Mouse (Mus musculus): Measurements from ENCODE around the gene Erfe. TPM values are rescaled to one million over a fixed set of nuclear protein-coding genes. Genes with fewer than 3 reads are reported as not detected.

The Erfe gene
- total and polyA plus RNA-seq, 3 experiments: 0.78 to 2.1 (median 0.93) TPM

DNA sequence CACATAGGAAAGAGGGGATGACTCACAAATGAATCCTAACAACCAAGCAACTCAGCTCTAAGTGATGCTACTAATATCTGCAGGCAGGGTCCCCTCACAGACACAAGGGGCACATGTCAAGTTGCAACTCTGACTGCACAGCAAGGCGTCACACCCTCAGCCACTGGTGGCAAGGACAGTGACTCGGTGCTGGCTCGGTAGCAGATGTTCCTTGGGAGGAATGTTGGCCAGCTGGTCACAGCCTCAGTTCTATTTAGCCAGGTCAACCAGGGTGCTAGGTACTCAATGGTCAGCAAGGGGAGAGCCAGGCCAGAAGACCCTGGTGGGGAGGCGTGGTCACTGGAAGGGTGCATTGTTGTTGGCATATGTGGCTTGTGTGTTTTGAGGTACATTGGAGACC is 41.6 kb downstream of the Erfe start:
- DNase-seq (ENCODE audit: low spot score) (no peak), ATAC-seq (ENCODE audit: extremely low read depth, insufficient number of reproducible peaks, low FRiP score, poor library complexity, severe bottlenecking) (no peak)
- Histone ChIP-seq H3K36me3 (replicated peaks) (peaks cover 25% of the 10 kb centered on the region), H3K27me3 (ENCODE audit: insufficient read depth, low read length) (peaks cover 48% of the 10 kb centered on the region), H3K4me1 (ENCODE audit: insufficient read depth, low read depth, low read length) (peaks cover 31% of the 10 kb centered on the region), H3K4me3 (ENCODE audit: low read depth, low read length) (no peak overlapping the region), H3K9me3 (replicated peaks) (no peaks in the 10 kb centered on the region)
- TF ChIP-seq GATA1 (IDR thresholded peaks at IDR 0.05; ENCODE audit: borderline replicate concordance, low read length) (no peak), POLR2AphosphoS5 (IDR thresholded peaks at IDR 0.05; ENCODE audit: insufficient replicate concordance, low read depth, low read length) (no peak), TAL1 (conservative IDR thresholded peaks at IDR 0.05; ENCODE audit: low read depth, low read length) (no peak), CTCF (IDR thresholded peaks at IDR 0.05; ENCODE audit: low read depth, low read length) (no peak), GATA2 (IDR thresholded peaks at IDR 0.05; ENCODE audit: borderline replicate concordance, low read depth, low read length) (no peak)

DNA sequence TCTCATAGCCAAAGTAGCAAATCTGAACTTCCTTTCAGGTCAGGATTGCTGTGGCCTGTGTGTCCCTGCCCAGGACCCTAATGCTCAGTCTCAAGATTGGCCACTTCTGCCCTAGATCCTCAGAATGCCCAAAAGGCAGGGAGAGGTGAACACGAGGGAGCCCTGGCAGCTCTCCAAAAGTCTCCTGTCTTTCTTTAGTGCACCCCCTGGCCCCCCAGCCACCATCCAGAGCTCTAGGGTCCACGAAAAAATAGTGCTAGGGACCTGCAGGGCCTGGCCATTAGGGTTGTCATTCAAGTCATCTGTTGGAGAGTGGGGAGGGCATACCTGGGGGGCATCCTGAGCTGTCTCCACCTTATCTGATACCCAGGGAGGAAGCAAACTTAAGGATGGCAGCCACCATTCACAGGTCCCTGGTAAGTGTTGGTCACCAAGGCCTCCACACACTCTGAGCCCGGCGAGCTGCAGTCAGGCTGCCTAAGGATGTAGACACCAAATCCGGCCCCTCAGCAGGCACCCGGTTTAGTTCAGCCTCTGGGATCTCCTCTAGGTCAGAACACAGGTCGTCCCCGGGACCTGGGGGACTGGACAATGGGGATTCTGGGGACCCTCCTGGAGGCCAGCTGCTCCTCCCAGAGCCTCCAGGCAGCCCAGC is 45.5 kb downstream of the Erfe start:
- Histone ChIP-seq H3K4me3 (ENCODE audit: low read depth, low read length) (peak overlapping the region; percentile 80), H3K9me3 (replicated peaks) (no peaks in the 10 kb centered on the region), H3K27me3 (ENCODE audit: insufficient read depth, low read length) (peaks cover 13% of the 10 kb centered on the region), H3K36me3 (replicated peaks) (peaks cover 37% of the 10 kb centered on the region), H3K4me1 (ENCODE audit: insufficient read depth, low read depth, low read length) (peaks cover 37% of the 10 kb centered on the region)
- no peak for ATAC-seq (ENCODE audit: extremely low read depth, insufficient number of reproducible peaks, low FRiP score, poor library complexity, severe bottlenecking)
- no peak for DNase-seq (ENCODE audit: low spot score)
- TF ChIP-seq POLR2AphosphoS5 (IDR thresholded peaks at IDR 0.05; ENCODE audit: insufficient replicate concordance, low read depth, low read length): no peak
- no peak for TF ChIP-seq GATA2 (IDR thresholded peaks at IDR 0.05; ENCODE audit: borderline replicate concordance, low read depth, low read length)
- TF ChIP-seq GATA1 (IDR thresholded peaks at IDR 0.05; ENCODE audit: borderline replicate concordance, low read length): no peak
- TF ChIP-seq CTCF (IDR thresholded peaks at IDR 0.05; ENCODE audit: low read depth, low read length): no peak
- TF ChIP-seq TAL1 (conservative IDR thresholded peaks at IDR 0.05; ENCODE audit: low read depth, low read length): no peak

DNA sequence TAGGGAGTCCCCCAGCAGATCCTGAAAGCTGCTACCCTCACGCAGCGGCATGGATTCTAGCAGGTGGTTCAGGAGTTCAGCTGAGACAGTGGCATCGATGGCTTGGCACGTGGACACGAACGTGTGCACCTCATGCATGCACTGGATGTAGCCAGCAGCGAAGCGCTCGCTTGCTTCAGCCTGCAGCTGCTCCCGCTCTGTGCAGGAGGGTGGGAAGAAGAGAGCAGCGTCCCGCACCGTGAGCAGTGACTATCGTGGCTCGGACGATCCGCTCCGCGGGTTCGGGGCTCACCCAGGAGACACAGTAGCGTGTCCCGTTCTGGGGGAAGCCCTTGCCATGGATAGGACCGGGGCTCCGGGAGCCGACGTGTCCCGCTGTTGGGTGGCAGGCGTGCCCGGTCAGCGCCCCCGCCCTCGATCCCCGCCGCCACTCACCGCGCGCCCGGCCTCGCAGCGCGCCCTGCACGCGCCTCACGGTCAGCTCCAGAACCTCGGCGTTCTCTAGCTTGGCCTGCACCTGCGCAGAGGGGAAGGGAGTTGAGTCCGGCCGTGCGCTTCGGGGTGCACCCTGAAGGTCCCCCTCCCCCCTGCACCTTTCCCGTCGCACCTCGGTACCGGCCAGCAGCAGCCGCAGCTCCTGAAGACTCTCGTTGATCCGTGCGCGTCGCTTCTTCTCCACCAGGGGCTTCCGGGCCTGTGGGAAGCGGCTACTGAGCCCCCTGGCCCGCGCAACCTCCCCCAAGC is 46.2 kb downstream of the Erfe start:
- DNase-seq (ENCODE audit: low spot score) (peak; percentile 81), ATAC-seq (ENCODE audit: extremely low read depth, insufficient number of reproducible peaks, low FRiP score, poor library complexity, severe bottlenecking) (no peak)
- TF ChIP-seq POLR2AphosphoS5 (IDR thresholded peaks at IDR 0.05; ENCODE audit: insufficient replicate concordance, low read depth, low read length) (no peak), TAL1 (conservative IDR thresholded peaks at IDR 0.05; ENCODE audit: low read depth, low read length) (no peak), GATA2 (IDR thresholded peaks at IDR 0.05; ENCODE audit: borderline replicate concordance, low read depth, low read length) (no peak), GATA1 (IDR thresholded peaks at IDR 0.05; ENCODE audit: borderline replicate concordance, low read length) (no peak), CTCF (IDR thresholded peaks at IDR 0.05; ENCODE audit: low read depth, low read length) (no peak)

DNA sequence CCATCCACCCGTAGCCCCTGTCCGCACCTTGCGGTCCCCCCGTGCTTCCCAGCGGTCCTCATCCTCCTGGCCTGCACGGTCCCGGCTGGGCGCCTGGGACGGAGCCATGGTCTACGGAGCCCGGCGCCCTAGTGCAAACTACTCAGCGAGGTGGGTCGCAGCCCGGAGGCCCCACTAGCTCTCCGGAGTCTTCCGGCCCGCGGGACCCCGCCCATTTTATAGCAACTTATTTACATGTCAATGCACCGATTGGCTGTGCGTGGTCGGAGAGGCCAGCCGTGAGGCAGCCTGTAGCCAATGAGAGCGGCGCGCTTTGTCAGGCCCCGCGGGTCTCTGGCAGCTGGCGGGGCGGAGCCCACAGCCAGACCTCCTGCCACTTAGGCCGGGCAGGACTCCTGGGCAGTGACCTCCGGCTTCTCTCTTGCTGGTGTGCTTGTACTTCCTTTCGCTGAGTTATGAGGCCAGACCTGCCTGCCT is 46.8 kb downstream of the Erfe start:
- peak; percentile 96 for ATAC-seq (ENCODE audit: extremely low read depth, insufficient number of reproducible peaks, low FRiP score, poor library complexity, severe bottlenecking)
- H3K36me3 ChIP-seq (replicated peaks): peaks cover 50% of the 10 kb centered on the region
- DNase-seq (ENCODE audit: low spot score): peak; percentile 100
- H3K9me3 ChIP-seq (replicated peaks): no peaks in the 10 kb centered on the region
- no peak for TF ChIP-seq GATA1 (IDR thresholded peaks at IDR 0.05; ENCODE audit: borderline replicate concordance, low read length)
- no peak for TF ChIP-seq POLR2AphosphoS5 (IDR thresholded peaks at IDR 0.05; ENCODE audit: insufficient replicate concordance, low read depth, low read length)
- TF ChIP-seq CTCF (IDR thresholded peaks at IDR 0.05; ENCODE audit: low read depth, low read length): no peak
- TF ChIP-seq TAL1 (conservative IDR thresholded peaks at IDR 0.05; ENCODE audit: low read depth, low read length): no peak
- no peak for TF ChIP-seq GATA2 (IDR thresholded peaks at IDR 0.05; ENCODE audit: borderline replicate concordance, low read depth, low read length)
- H3K4me1 ChIP-seq (ENCODE audit: insufficient read depth, low read depth, low read length): peaks cover 36% of the 10 kb centered on the region
- H3K4me3 ChIP-seq (ENCODE audit: low read depth, low read length): peak overlapping the region; percentile 80
- no peaks in the 10 kb centered on the region for H3K27me3 ChIP-seq (ENCODE audit: insufficient read depth, low read length)

More for the DNA sequence above, 46.2 kb downstream of the Erfe start:
- peaks cover 44% of the 10 kb centered on the region for H3K36me3 ChIP-seq (replicated peaks)
- H3K4me1 ChIP-seq (ENCODE audit: insufficient read depth, low read depth, low read length): peaks cover 37% of the 10 kb centered on the region
- H3K9me3 ChIP-seq (replicated peaks): no peaks in the 10 kb centered on the region
- H3K4me3 ChIP-seq (ENCODE audit: low read depth, low read length): peak overlapping the region; percentile 80
- H3K27me3 ChIP-seq (ENCODE audit: insufficient read depth, low read length): peaks cover 6% of the 10 kb centered on the region

DNA sequence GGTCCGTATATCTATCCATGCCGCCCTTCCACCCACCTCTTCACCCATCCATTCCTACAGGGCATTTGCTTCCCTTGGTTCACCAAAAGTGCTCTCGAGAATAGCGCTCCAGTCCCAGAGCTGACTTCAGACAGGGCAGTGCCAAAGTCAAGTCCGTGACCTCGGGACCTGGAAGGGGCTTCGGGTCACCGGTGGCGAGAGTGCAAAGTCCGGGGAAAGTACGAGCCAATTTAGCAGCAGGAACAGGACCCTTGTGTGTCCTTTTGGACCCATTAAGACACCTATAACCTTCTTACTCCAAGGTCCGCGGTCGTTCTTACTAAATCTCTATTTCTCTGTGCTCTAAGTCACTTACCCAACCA is 47.3 kb downstream of the Erfe start:
- no peak for TF ChIP-seq CTCF (IDR thresholded peaks at IDR 0.05; ENCODE audit: low read depth, low read length)
- TF ChIP-seq TAL1 (conservative IDR thresholded peaks at IDR 0.05; ENCODE audit: low read depth, low read length): no peak
- TF ChIP-seq GATA1 (IDR thresholded peaks at IDR 0.05; ENCODE audit: borderline replicate concordance, low read length): no peak
- no peak for TF ChIP-seq POLR2AphosphoS5 (IDR thresholded peaks at IDR 0.05; ENCODE audit: insufficient replicate concordance, low read depth, low read length)
- TF ChIP-seq GATA2 (IDR thresholded peaks at IDR 0.05; ENCODE audit: borderline replicate concordance, low read depth, low read length): no peak
- Histone ChIP-seq H3K9me3 (replicated peaks) (no peaks in the 10 kb centered on the region), H3K27me3 (ENCODE audit: insufficient read depth, low read length) (no peaks in the 10 kb centered on the region), H3K36me3 (replicated peaks) (peaks cover 55% of the 10 kb centered on the region), H3K4me3 (ENCODE audit: low read depth, low read length) (peak overlapping the region; percentile 80), H3K4me1 (ENCODE audit: insufficient read depth, low read depth, low read length) (peaks cover 36% of the 10 kb centered on the region)
- DNase-seq (ENCODE audit: low spot score) (no peak), ATAC-seq (ENCODE audit: extremely low read depth, insufficient number of reproducible peaks, low FRiP score, poor library complexity, severe bottlenecking) (peak; percentile 15)
